Mouse (Mus musculus) liver, postnatal 0 days (tissue): ENCODE measurements at regions not wholly inside any gene's neighbourhood (a gene's known extent, or its start where the extent isn't known, plus 50 kb on each side); places are given as distances from the start of the nearest gene placed in this dataset.

Experiments
- CTCF ChIP-seq: sonication (generic); IDR thresholded peaks from 2 replicates; pipeline ENCODE4 v1.5.1; 2016; ENCODE audit warnings: antibody characterized with exemption, low read depth
- EP300 ChIP-seq: IDR thresholded peaks from 2 replicates; pipeline ENCODE4 v1.6.1; 2016; ENCODE audit warnings: antibody characterized with exemption, low read depth, mild to moderate bottlenecking

GRCm38 (mm10) chr12:8089423-8090278, 112.2 kb downstream of the Apob start:
- no peak for TF ChIP-seq EP300
- TF ChIP-seq CTCF, result no peak
